Mouse (Mus musculus) heart, postnatal 0 days (tissue): ENCODE measurements around the gene Prpf38b.

ENCODE experiments used
- CTCF ChIP-seq: IDR thresholded peaks from 2 replicates; pipeline ENCODE4 v1.5.1; 2016; ENCODE audit warnings: antibody characterized with exemption, control low read depth, low read depth
- EP300 ChIP-seq: IDR thresholded peaks from 2 replicates; pipeline ENCODE4 v1.6.1; 2016; ENCODE audit warnings: antibody characterized with exemption, low read depth

DNA sequence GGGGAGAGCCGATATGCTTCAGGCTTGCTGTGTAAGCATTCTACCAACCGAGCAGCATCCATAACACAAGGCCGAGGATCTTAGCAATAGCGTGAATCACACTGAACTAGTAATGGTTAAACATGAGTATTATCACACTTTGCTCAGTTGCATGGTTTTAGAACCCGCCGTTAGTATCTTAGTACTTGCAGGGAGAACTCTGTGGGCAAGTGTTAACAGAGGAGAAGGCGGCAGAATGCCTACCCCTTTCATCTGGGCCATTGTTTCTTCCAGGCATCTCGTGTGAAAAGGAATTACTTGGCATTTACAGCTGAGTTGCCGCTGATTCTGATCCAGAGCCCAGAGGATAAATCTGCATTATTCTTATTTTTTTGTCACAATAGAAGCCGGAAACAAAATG is 29.5 kb upstream of the Prpf38b start:
- TF ChIP-seq EP300 (no peak), CTCF (no peak)
